Mouse (Mus musculus) c-Kit-negative CD71-positive TER-119-positive erythroid progenitor cells, embryonic 14.5 days (primary cell): ENCODE results near the gene Ezh1.

ENCODE experiments used
- DNase-seq: peaks from one replicate; pipeline ENCODE4 v3.0.0-alpha.2; 2013; ENCODE audit warnings: low read depth, low spot score

Ezh1 gene

GRCm38 (mm10) chr11:101143338-101144225, 82.7 kb downstream of the Ezh1 start:
- DNase-seq = no peak

- no peak for DNase-seq
These were observed 83.9 kb downstream of the Ezh1 start for GRCm38 (mm10) chr11:101142215-101142967.
